Mouse (Mus musculus) bone marrow macrophage, adult 2 months (primary cell): ENCODE results near the gene Taok1.

Experiments
- CTCF ChIP-seq: IDR thresholded peaks from 2 replicates; pipeline ENCODE4 v1.5.1; 2012; ENCODE audit warnings: low read depth, mild to moderate bottlenecking, low read length, moderate library complexity
- POLR2A ChIP-seq: IDR thresholded peaks from 2 replicates; pipeline ENCODE4 v1.6.1; 2012; ENCODE audit warnings: mild to moderate bottlenecking, low read depth, low read length, borderline replicate concordance

DNA sequence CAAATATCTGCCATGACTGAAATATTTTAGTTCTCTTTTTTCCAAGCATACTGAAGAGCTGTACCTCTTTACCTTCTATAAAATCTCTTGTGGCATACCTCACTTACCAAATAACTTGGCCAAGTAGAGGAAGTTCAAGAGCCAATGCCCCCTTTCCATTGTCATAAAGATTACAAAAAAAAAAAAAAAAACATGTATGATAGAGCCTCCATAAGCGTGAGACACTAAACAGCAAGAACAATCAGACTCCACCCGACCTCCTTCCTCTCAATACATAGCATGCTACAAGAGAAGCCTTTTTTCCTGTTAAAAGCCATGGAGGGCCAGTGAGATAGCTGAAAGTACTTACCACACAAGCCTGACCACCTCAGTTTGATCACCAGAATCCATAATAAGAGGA lies 16.2 kb downstream of the Taok1 start:
- TF ChIP-seq POLR2A (no peak), CTCF (no peak)
